Mouse (Mus musculus): Measurements from ENCODE around the gene Slc16a14. TPM values are rescaled to one million over a fixed set of nuclear protein-coding genes. Genes with fewer than 3 reads are reported as not detected.

Gene Slc16a14
- total RNA-seq, 1 experiment = 0.85 TPM

- DNase-seq (ENCODE audit: low read depth, low spot score) = no peak
- in situ Hi-C loops (cut with MboI; ENCODE audit: low sequenced_read_pairs in 2 of 2, unreplicated experiment in 2 of 2) = no loop called here
- Histone ChIP-seq H3K27ac (ENCODE audit: insufficient read depth, low read depth, low read length, poor library complexity, severe bottlenecking) (peak overlapping the region; percentile 87), H3K4me1 (ENCODE audit: control insufficient read depth in 2 of 2, insufficient read depth in 2 of 2, low read length in 2 of 2, poor library complexity in 1 of 2) (peaks cover 23 to 26% of the 10 kb centered on the region in 2 experiments), H3K9me3 (ENCODE audit: control insufficient read depth, insufficient read depth, low read depth, low read length) (no peaks in the 10 kb centered on the region), H3K36me3 (ENCODE audit: control insufficient read depth, insufficient read depth, low read length, poor library complexity, severe bottlenecking) (no peaks in the 10 kb centered on the region), H3K9ac (ENCODE audit: insufficient read depth, low read depth, low read length, poor library complexity, severe bottlenecking) (peak overlapping the region; percentile 32; the same call in 1 of the 2 replicates), H3K4me3 (ENCODE audit: insufficient read depth in 1 of 2, low read depth in 1 of 2, low read length in 2 of 2, poor library complexity in 1 of 2, severe bottlenecking in 1 of 2) (no peak overlapping the region)
- TF ChIP-seq ZNF384 (IDR thresholded peaks at IDR 0.05; ENCODE audit: low read depth, low read length) (0 out of 2 replicates have a peak, but pooled peaks have one; percentile 47), ZC3H11A (IDR thresholded peaks at IDR 0.05; ENCODE audit: borderline replicate concordance, low read depth, low read length) (no peak)
These were observed 68.7 kb downstream of the Slc16a14 start for GRCm38 (mm10) chr1:84866231-84866630.

DNA sequence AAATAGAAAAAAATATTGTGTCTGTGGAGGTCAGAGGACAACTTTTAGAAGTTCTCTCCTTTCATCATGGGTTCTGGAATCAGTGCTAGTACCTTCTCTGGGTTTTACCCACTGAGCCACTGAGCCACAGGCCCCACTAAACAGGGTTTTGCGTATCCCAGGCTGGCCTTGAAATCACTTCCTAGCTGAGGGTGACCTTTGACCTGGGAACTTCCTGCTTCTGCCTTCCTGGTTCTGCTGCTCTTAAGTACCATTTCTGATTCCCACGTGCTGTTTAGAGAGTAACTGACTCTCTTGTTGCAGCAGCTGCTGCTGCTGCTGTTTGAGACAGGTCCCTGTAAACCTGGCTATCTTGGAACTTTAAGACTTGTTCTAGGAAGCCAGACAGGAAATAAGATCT is 70.3 kb downstream of the Slc16a14 start:
- no peaks in the 10 kb centered on the region for H3K36me3 ChIP-seq (ENCODE audit: control insufficient read depth, insufficient read depth, low read length, poor library complexity, severe bottlenecking)
- no peak overlapping the region for H3K4me3 ChIP-seq (ENCODE audit: insufficient read depth in 1 of 2, low read depth in 1 of 2, low read length in 2 of 2, poor library complexity in 1 of 2, severe bottlenecking in 1 of 2)
- H3K27ac ChIP-seq (ENCODE audit: insufficient read depth, low read depth, low read length, poor library complexity, severe bottlenecking) = peak overlapping the region; percentile 83; the same call in 1 of the 2 replicates
- TF ChIP-seq HCFC1 (IDR thresholded peaks at IDR 0.05; ENCODE audit: borderline replicate concordance, insufficient read depth, low read length) (no peak), CHD2 (IDR thresholded peaks at IDR 0.05; ENCODE audit: low read depth, low read length) (no peak), ZC3H11A (IDR thresholded peaks at IDR 0.05; ENCODE audit: borderline replicate concordance, low read depth, low read length) (no peak), MAFK (IDR thresholded peaks at IDR 0.05; ENCODE audit: insufficient read depth, low read depth, low read length) (no peak), ZNF384 (IDR thresholded peaks at IDR 0.05; ENCODE audit: low read depth, low read length) (no peak)
- H3K9ac ChIP-seq (ENCODE audit: insufficient read depth, low read depth, low read length, poor library complexity, severe bottlenecking) = no peak overlapping the region
- H3K9me3 ChIP-seq (ENCODE audit: control insufficient read depth, insufficient read depth, low read depth, low read length) = no peaks in the 10 kb centered on the region
- no peak for DNase-seq (ENCODE audit: low read depth, low spot score)
- in situ Hi-C loops (cut with MboI; ENCODE audit: low sequenced_read_pairs in 2 of 2, unreplicated experiment in 2 of 2) = no loop called here
- peaks cover 20 to 22% of the 10 kb centered on the region in 2 experiments for H3K4me1 ChIP-seq (ENCODE audit: control insufficient read depth in 2 of 2, insufficient read depth in 2 of 2, low read length in 2 of 2, poor library complexity in 1 of 2)

DNA sequence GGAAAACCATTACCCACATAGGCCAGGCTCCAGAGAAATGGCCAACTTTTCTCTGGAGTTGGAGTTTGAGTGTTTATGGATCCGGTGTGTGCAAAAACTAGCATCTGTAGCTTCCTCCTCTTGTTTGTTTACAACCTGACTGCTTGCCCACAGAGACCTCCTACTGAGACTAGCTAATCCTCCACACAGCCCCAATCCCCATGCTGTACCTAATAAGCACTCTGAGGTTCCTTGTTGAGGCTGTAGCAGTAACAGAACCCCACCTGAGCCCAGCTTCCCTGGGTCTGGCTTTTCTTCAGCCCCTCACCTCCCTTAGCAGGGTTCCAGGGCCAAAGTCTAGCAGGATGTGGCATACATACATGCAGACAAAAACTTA is 73.7 kb downstream of the Slc16a14 start:
- in situ Hi-C loops (cut with MboI; ENCODE audit: low sequenced_read_pairs in 2 of 2, unreplicated experiment in 2 of 2) = no loop called here
- Histone ChIP-seq H3K9me3 (ENCODE audit: control insufficient read depth, insufficient read depth, low read depth, low read length) (no peaks in the 10 kb centered on the region), H3K4me1 (ENCODE audit: control insufficient read depth in 2 of 2, insufficient read depth in 2 of 2, low read length in 2 of 2, poor library complexity in 1 of 2) (peaks cover 24 to 27% of the 10 kb centered on the region in 2 experiments), H3K9ac (ENCODE audit: insufficient read depth, low read depth, low read length, poor library complexity, severe bottlenecking) (peak overlapping the region; percentile 32; the same call in 1 of the 2 replicates), H3K36me3 (ENCODE audit: control insufficient read depth, insufficient read depth, low read length, poor library complexity, severe bottlenecking) (no peaks in the 10 kb centered on the region), H3K4me3 (ENCODE audit: insufficient read depth in 1 of 2, low read depth in 1 of 2, low read length in 2 of 2, poor library complexity in 1 of 2, severe bottlenecking in 1 of 2) (peak overlapping the region in 1 of 2 experiments; percentile 12; a peak in 1 of 4 replicates), H3K27ac (ENCODE audit: insufficient read depth, low read depth, low read length, poor library complexity, severe bottlenecking) (peak overlapping the region; percentile 95)
- no peak for DNase-seq (ENCODE audit: low read depth, low spot score)
- TF ChIP-seq ZNF384 (IDR thresholded peaks at IDR 0.05; ENCODE audit: low read depth, low read length) = no peak
- TF ChIP-seq CHD2 (IDR thresholded peaks at IDR 0.05; ENCODE audit: low read depth, low read length) = no peak
- no peak for TF ChIP-seq HCFC1 (IDR thresholded peaks at IDR 0.05; ENCODE audit: borderline replicate concordance, insufficient read depth, low read length)
- TF ChIP-seq MAFK (IDR thresholded peaks at IDR 0.05; ENCODE audit: insufficient read depth, low read depth, low read length) = no peak
- TF ChIP-seq ZC3H11A (IDR thresholded peaks at IDR 0.05; ENCODE audit: borderline replicate concordance, low read depth, low read length) = no peak

DNA sequence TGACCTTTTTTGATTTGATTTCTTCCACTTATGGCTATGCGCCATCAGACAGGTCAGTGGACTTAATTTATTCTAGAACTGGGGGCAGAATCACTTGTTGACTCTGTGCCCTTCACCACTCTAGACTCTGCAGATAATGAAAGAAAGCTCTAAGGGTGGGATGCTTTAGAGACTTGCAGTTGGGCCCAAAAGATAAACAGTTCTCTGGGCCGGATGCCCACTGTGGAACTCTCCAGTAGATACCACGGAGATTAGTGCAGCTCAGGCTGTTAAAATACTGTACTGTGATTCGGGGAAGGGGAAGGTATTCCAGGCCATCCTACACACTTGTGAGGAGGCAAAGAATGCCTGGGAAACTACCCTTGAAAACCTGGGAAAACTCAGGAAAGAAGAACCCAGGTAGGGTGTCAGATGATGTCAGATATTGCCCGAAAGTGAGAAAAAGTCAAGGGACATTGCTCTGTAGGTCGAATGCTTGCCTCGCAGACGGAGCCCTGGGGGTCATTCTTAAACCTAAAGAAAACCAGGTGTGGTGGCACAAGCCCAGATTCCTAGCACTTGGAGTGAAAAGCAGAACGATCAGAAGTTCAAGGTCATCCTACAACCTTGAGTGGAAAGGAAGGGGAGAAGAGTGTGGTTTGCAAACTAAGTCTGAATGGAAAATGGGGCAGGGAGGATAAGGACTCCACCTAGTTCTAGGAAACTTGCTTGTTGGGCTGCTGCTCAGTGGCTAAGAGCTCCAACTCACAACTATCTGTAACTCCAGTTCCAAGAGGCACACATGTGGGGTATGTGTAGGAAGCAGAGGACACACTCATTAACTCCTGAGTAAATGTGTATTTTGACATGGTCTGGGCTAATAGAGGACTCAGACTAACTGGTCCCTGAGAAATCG is 74.3 kb downstream of the Slc16a14 start:
- Histone ChIP-seq H3K9ac (ENCODE audit: insufficient read depth, low read depth, low read length, poor library complexity, severe bottlenecking) (peak overlapping the region; percentile 32; the same call in 1 of the 2 replicates), H3K4me1 (ENCODE audit: control insufficient read depth in 2 of 2, insufficient read depth in 2 of 2, low read length in 2 of 2, poor library complexity in 1 of 2) (peaks cover 24 to 31% of the 10 kb centered on the region in 2 experiments), H3K9me3 (ENCODE audit: control insufficient read depth, insufficient read depth, low read depth, low read length) (no peaks in the 10 kb centered on the region), H3K4me3 (ENCODE audit: insufficient read depth in 1 of 2, low read depth in 1 of 2, low read length in 2 of 2, poor library complexity in 1 of 2, severe bottlenecking in 1 of 2) (peak overlapping the region in 1 of 2 experiments; percentile 12; a peak in 2 of 4 replicates), H3K27ac (ENCODE audit: insufficient read depth, low read depth, low read length, poor library complexity, severe bottlenecking) (peak overlapping the region; percentile 95), H3K36me3 (ENCODE audit: control insufficient read depth, insufficient read depth, low read length, poor library complexity, severe bottlenecking) (no peaks in the 10 kb centered on the region)
- peak; percentile 73 for TF ChIP-seq CHD2 (IDR thresholded peaks at IDR 0.05; ENCODE audit: low read depth, low read length)
- TF ChIP-seq ZC3H11A (IDR thresholded peaks at IDR 0.05; ENCODE audit: borderline replicate concordance, low read depth, low read length) = no peak
- peak; percentile 88 for DNase-seq (ENCODE audit: low read depth, low spot score)
- in situ Hi-C loops (cut with MboI; ENCODE audit: low sequenced_read_pairs in 2 of 2, unreplicated experiment in 2 of 2) = no loop called here
